Mouse (Mus musculus): ENCODE results near the gene En1. TPM values are rescaled to one million over a fixed set of nuclear protein-coding genes. Genes with fewer than 3 reads are reported as not detected.
A peak's percentile ranks its signal among the peaks of the same experiment; 100 is the strongest.

The En1 gene
- total RNA-seq, 2 experiments from 2014 or later, result not detected

DNA sequence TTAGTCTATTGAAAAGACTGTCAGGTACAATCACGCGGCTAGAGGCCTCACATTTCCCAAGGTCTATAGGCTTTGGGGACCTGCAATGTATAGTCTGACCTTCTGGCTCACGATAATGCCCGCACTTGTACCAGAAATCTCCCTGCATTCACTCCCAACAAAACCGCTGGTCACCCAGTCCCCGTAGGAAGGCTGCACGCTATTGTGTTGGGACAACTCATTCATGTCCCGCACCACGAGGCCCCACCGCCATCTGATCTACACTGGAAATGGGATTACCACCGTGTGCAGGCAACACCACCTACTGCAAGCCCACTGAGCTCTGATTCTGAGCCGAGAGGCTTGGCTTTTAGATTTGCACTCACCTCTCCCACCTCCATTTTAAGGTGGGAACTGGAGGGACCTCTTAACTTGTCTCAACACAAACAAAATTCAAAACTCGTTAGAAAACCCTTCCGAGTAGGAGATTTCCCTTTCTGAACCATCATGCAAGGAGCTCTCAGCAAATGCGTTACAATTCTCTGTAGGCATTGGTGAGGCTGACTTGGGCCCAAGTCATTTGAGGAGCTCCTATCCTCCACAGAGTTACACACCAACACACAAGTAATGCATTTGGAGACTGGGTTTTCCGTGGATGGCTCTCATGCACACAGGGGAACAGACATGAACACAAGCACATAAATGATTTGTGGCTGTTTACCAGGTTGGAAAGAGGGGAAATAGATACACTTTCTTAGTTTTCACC lies 3.9 kb upstream of the En1 start:
- intact Hi-C loops (cut with DNase I), result loop anchor here (5.0 kb wide), 2 partner anchors 454 to 729 kb away; no protein-coding TSS in a partner anchor
- no peak for DNase-seq (ENCODE audit: low spot score in 2 of 2)

GRCm38 (mm10) chr1:120599321-120600148 lies 2.7 kb upstream of the En1 start:
- intact Hi-C loops (cut with DNase I), result loop anchor here (5.0 kb wide), 2 partner anchors 453 to 728 kb away; no protein-coding TSS in a partner anchor
- DNase-seq (ENCODE audit: low spot score in 2 of 2), result no peak

GRCm38 (mm10) chr1:120600149-120600445 lies 2.1 kb upstream of the En1 start:
- DNase-seq (ENCODE audit: low spot score in 2 of 2), result no peak
- intact Hi-C loops (cut with DNase I), result no loop called here

- DNase-seq (ENCODE audit: low spot score in 2 of 2), result no peak
- intact Hi-C loops (cut with DNase I), result no loop called here
Observed at GRCm38 (mm10) chr1:120600516-120601252, 1.5 kb upstream of the En1 start.

- no peak for DNase-seq (ENCODE audit: low spot score in 2 of 2)
- intact Hi-C loops (cut with DNase I), result no loop called here
Observed at GRCm38 (mm10) chr1:120601253-120601836, 873 bp upstream of the En1 start.

DNA sequence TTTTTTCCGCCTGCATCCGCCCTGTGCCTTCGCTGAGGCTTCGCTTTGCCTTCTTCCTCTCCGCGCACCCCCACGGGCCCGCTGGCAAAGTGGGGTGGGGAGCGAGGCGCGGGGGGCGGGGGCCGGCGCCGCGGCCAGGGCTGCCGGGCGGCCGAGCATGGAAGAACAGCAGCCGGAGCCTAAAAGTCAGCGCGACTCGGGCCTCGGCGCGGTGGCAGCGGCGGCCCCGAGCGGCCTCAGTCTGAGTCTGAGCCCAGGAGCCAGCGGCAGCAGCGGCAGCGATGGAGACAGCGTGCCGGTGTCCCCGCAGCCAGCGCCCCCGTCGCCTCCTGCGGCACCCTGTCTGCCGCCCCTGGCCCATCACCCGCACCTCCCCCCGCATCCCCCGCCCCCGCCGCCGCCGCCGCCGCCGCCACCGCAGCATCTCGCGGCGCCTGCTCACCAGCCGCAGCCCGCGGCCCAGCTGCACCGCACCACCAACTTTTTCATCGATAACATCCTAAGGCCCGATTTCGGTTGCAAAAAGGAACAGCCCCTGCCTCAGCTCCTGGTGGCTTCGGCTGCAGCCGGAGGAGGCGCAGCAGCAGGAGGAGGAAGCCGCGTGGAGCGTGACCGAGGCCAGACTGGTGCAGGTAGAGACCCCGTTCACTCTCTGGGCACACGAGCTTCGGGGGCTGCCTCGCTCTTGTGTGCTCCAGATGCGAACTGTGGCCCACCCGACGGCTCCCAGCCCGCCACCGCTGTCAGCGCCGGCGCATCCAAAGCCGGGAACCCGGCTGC lies 848 bp downstream of the En1 start:
- DNase-seq (ENCODE audit: low spot score in 2 of 2), result no peak
- intact Hi-C loops (cut with DNase I), result no loop called here

DNA sequence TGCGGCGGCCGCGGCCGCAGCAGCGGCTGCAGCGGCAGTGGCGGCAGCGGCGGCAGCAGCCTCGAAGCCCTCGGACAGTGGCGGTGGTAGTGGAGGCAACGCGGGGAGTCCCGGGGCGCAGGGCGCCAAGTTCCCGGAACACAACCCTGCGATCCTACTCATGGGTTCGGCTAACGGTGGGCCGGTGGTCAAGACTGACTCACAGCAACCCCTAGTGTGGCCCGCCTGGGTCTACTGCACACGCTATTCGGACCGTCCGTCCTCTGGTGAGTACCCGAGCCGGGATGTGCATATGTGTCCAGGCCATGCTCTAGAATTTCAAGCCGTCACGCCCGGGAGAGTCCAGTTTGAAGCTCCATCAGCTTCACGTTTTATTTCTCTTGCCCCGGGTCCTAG lies 1.4 kb downstream of the En1 start:
- no peak for DNase-seq (ENCODE audit: low spot score in 2 of 2)
- intact Hi-C loops (cut with DNase I), result no loop called here

DNA sequence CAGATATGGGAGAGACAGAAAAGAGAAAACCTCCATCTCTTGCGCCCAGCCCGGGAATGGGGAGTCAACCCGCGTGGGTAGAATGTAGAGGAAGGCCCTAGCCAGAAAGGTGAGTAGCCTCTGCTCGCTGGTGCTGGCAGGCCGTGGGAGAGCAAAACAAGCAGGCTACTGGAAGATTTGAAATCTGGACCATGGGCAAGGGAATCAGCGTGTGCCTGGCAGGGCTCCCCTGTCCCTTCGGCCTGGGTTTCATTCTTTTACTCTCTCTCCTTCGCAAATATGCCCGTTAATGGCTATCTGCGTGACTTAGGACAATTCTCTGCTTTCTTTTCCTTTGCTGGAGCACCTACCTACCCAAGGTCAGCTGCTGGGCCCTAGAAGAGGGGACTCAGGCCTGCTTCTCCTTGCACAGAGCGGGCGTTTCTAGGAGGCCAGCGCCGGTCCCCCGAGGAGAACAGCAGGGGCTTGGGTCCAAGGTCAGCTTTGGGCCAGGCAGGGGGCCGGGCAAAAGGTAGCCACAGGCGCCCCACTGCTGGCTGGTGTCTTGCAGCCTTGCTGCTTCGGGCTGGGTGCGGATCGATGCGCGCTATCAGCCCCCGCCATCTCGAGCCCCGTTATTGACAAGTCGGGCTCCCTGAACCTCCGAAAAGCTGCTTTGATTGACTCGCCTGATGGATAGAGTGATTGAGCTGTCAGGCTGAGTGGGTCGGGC lies 2.4 kb downstream of the En1 start:
- intact Hi-C loops (cut with DNase I), result loop anchor here (5.0 kb wide), 1 partner anchor 493 kb away; no protein-coding TSS in a partner anchor
- no peak for DNase-seq (ENCODE audit: low spot score in 2 of 2)

GRCm38 (mm10) chr1:120605143-120605435 lies 2.9 kb downstream of the En1 start:
- DNase-seq (ENCODE audit: low spot score in 2 of 2), result no peak
- intact Hi-C loops (cut with DNase I), result loop anchor here (5.0 kb wide), 1 partner anchor 492 kb away; no protein-coding TSS in a partner anchor

- intact Hi-C loops (cut with DNase I), result loop anchor here (5.0 kb wide), 1 partner anchor 492 kb away; no protein-coding TSS in a partner anchor
Observed at GRCm38 (mm10) chr1:120605521-120606310, 3.5 kb downstream of the En1 start.

DNA sequence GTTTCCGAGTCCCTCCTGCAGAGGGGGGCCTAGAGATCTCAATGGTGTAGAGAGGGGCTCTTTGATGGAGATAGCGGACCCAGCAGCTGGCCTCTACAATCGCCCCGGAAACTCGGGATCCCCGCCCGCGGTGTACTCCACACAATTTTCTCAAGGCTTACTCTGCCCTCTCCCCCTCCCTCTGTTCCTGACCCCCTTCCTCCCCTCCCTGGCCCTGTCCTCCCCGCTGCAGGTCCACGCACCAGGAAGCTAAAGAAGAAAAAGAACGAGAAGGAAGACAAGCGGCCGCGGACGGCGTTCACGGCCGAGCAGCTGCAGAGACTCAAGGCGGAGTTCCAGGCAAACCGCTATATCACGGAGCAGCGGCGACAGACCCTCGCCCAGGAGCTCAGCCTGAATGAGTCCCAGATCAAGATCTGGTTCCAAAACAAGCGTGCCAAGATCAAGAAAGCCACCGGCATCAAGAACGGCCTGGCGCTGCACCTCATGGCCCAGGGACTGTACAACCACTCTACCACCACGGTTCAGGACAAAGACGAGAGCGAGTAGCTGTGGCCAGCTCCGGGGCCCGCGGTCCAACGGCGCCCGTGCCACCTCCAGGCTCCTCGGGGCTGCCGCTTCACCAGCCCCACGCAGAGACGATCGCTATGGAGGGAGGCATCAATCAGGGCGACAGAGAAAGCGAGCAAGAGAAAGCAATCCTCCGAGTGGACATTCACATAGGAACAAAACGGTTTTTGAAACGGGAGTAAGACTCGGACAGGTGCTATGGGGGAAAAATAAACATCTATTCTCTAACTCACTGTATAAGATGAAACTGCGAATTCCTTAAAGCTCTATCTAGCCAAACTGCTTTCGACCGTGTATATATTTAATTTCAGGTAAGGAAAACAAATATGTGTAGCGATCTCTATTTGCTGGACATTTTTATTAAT lies 4.7 kb downstream of the En1 start:
- intact Hi-C loops (cut with DNase I), result loop anchor here (5.0 kb wide), 1 partner anchor 490 kb away; no protein-coding TSS in a partner anchor
- DNase-seq (ENCODE audit: low spot score in 2 of 2), result peak; percentile 49 to 58

More at GRCm38 (mm10) chr1:120605521-120606310, 3.5 kb downstream of the En1 start:
- DNase-seq (ENCODE audit: low spot score in 2 of 2), result no peak

GRCm38 (mm10) chr1:120607576-120608400 lies 5.6 kb downstream of the En1 start:
- no peak for DNase-seq (ENCODE audit: low spot score in 2 of 2)
- intact Hi-C loops (cut with DNase I), result loop anchor here (5.0 kb wide), 1 partner anchor 490 kb away; no protein-coding TSS in a partner anchor

DNA sequence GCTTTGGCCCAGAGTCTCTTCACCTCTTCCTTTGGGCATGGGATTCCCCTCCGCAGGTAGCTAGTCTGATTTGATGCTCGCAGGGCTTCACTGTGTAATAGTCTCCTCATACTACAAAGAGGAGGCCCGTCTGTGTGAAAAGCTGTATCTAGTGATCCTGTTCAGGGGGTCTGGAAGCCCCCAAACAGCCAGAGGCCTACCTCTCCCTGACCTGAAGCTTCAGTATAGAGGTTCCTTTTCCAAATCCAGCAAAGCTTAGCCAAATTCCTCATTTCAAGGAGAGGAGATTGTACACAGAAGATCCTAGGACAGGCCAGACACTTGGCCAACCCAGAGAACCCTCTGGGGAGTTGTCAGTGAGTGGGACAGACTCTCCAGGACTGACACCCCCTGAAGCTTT lies 6.2 kb downstream of the En1 start:
- intact Hi-C loops (cut with DNase I), result loop anchor here (5.0 kb wide), 1 partner anchor 489 kb away; no protein-coding TSS in a partner anchor
- DNase-seq (ENCODE audit: low spot score in 2 of 2), result no peak

DNA sequence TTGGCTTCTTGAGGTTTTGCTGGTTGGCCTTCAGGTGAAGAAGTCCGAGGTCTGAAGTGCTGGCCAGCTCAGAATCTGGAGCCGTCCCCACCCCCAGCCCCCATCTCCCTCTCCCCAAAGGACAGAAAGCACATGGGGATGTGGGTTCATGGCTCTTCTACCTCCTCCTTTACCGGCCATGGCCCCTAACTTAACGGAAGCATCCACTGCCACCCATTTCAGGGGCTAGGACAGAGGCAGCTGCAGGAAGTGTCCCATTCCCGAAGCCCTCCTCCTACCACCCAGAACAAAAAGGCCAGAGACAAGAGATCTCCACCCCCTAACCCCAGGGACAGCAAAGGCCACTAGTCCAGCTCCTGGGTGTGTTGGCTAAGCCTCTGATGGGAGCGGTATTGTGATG lies 7.4 kb downstream of the En1 start:
- intact Hi-C loops (cut with DNase I), result loop anchor here (5.0 kb wide), 1 partner anchor 488 kb away; no protein-coding TSS in a partner anchor
- DNase-seq (ENCODE audit: low spot score in 2 of 2), result no peak

DNA sequence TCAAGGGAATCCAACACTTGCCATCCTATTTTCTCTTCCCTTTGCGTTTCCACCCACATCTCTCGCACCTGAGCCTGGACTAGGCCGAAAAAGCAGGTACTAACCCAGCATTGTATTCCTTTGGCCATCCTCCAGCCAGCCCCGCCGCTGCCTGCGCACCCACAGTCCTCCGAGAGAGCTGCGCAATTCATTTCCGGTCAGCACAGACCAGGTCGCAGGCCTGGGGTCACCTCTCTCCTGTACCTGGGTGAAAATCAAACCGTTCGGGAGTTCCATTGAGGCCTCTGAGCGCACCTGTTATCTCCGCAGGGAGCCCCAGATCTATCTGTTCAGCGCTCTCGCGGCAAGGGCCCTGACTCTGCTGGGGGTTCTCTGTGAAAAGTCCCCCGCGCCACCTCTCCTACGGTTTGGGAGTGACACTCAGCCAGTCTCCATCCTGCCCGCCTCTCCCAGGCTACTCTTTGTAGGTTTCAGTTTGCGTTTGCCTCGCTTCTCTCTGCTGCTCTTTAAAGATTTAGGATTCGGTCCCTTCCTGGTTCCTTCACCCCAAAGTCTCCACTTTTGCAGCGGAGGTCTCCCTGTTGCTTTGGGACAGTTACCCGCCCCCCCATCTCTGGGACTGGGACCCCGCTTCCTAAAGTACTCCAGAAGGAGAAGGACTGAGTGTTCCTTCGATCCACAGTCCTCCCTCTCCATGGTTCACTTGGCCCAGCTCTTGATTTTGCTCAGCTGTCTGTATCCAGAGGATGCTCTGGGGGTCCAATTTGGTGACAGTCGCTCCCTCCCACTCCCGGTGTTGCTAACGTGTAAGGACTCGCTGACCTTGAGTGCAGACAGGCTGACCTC lies 11.5 kb downstream of the En1 start:
- intact Hi-C loops (cut with DNase I), result no loop called here
- DNase-seq (ENCODE audit: low spot score in 2 of 2), result no peak
